Mouse (Mus musculus): ENCODE measurements around the gene Mta2.

- TF ChIP-seq CTCF (IDR thresholded peaks at IDR 0.05; ENCODE audit: borderline replicate concordance, control insufficient read depth, extremely low read depth, insufficient read depth, low read length, poor library complexity) (no peak), POLR2A (IDR thresholded peaks at IDR 0.05; ENCODE audit: control insufficient read depth, extremely low read depth, insufficient read depth, low read length, poor library complexity) (no peak)
Observed at GRCm38 (mm10) chr19:8898576-8898975, 43.1 kb upstream of the Mta2 start.

Data from thymus, adult 2 months (tissue).